Mouse (Mus musculus): Measurements from ENCODE around the gene Lair1. TPM values are rescaled to one million over a fixed set of nuclear protein-coding genes. Genes with fewer than 3 reads are reported as not detected.

Lair1 gene
- 7.4 TPM for polyA plus RNA-seq (2014; fragmentation: Illumina TruSeq; extraction: RNeasy Lipid Tissue Mini Kit (QIAGEN cat#74804); ENCODE audit: low read depth, low replicate concordance)

GRCm38 (mm10) chr7:4063013-4063412 is at the start of gene Lair1:
Gene Lair1, minus strand, starts transcription at chr7:4063204.

Other genes starting within 250 kb of the Lair1 start
- gene Gm15448, start 237.5 kb downstream of the Lair1 start, polyA plus RNA-seq (2014; fragmentation: Illumina TruSeq; extraction: RNeasy Lipid Tissue Mini Kit (QIAGEN cat#74804); ENCODE audit: low read depth, low replicate concordance), result not detected
- gene Pira2, start 218.2 kb downstream of the Lair1 start, polyA plus RNA-seq (2014; fragmentation: Illumina TruSeq; extraction: RNeasy Lipid Tissue Mini Kit (QIAGEN cat#74804); ENCODE audit: low read depth, low replicate concordance), result 0.58 TPM
- gene Gm14548, start 165.1 kb downstream of the Lair1 start, polyA plus RNA-seq (2014; fragmentation: Illumina TruSeq; extraction: RNeasy Lipid Tissue Mini Kit (QIAGEN cat#74804); ENCODE audit: low read depth, low replicate concordance), result not detected
- gene Lilra6, start 147.7 kb downstream of the Lair1 start, polyA plus RNA-seq (2014; fragmentation: Illumina TruSeq; extraction: RNeasy Lipid Tissue Mini Kit (QIAGEN cat#74804); ENCODE audit: low read depth, low replicate concordance), result not detected
- gene Ttyh1, start 56.2 kb upstream of the Lair1 start, polyA plus RNA-seq (2014; fragmentation: Illumina TruSeq; extraction: RNeasy Lipid Tissue Mini Kit (QIAGEN cat#74804); ENCODE audit: low read depth, low replicate concordance), result 1.9 TPM
- gene Leng8, start 73.8 kb upstream of the Lair1 start, polyA plus RNA-seq (2014; fragmentation: Illumina TruSeq; extraction: RNeasy Lipid Tissue Mini Kit (QIAGEN cat#74804); ENCODE audit: low read depth, low replicate concordance), result 21.6 TPM
- gene Leng9, start 87.2 kb upstream of the Lair1 start, polyA plus RNA-seq (2014; fragmentation: Illumina TruSeq; extraction: RNeasy Lipid Tissue Mini Kit (QIAGEN cat#74804); ENCODE audit: low read depth, low replicate concordance), result 0.76 TPM
- not detected for gene Cdc42ep5, start 101.7 kb upstream of the Lair1 start, polyA plus RNA-seq (2014; fragmentation: Illumina TruSeq; extraction: RNeasy Lipid Tissue Mini Kit (QIAGEN cat#74804); ENCODE audit: low read depth, low replicate concordance)
- gene Lilra5, start 174.6 kb upstream of the Lair1 start, polyA plus RNA-seq (2014; fragmentation: Illumina TruSeq; extraction: RNeasy Lipid Tissue Mini Kit (QIAGEN cat#74804); ENCODE audit: low read depth, low replicate concordance), result 6.6 TPM

All from adrenal gland, adult 10 weeks (tissue).